Mouse (Mus musculus) gastrocnemius, postnatal 36 days (tissue): Measurements from ENCODE around the gene Serpine3. TPM values are rescaled to one million over a fixed set of nuclear protein-coding genes. Genes with fewer than 3 reads are reported as not detected.
"Not testable (repeated sequence)": the region's sequence is repeated elsewhere in the genome, so short reads cannot be mapped to it uniquely, and the experiment has no call there.

Source experiments
- DNase-seq, 2 experiments: peaks; one replicate each; pipeline ENCODE4 v3.0.0; 2022
- intact Hi-C: fragments of 180-260 bp; cut with DNase I; formaldehyde crosslinking; loops from one replicate; pipeline ENCODE4 v1.15.1; 2025
- long read RNA-seq, 2 experiments: library from polyadenylated mRNA; stranded (forward); transcript quantifications; one replicate each; pipeline ENCODE4 v2.0.0; 2021
- total RNA-seq, 2 experiments: library from RNA; stranded (reverse); gene quantifications; 2 replicates each; pipeline ENCODE4 v1.2.3; 2021

Gene Serpine3
- total RNA-seq, result not detected
- long read RNA-seq, experiment 1, partial matches to known transcripts, result 0 of 1 reads
- long read RNA-seq, experiment 1, other reads (novel, unspliced or antisense), result 1 of 1 reads
- long read RNA-seq, experiment 2, result 0 reads

DNA sequence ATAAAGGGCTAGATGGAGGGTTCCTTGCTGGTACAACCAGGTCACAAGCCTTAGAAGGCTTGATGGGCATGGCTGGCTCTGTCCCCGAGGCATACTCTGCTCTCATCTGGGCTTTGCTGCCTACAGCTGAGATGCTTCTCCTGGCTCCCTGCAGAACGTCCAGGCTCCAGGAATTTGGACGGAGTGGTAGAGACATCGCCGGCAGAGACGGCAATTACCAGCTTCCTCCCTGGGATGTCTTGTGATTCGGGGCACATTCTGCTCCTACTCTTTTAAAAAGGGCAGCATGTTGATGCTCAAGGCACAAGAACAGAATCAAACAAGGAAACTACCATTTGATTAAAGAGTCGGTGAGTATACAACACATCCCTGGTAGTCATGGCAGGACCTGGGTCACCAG lies at the start of gene Serpine3:
TSS of gene Serpine3 (plus strand) at position 301 of the 400 bp plus-strand sequence.
- DNase-seq, result no peak
- intact Hi-C loops, result no loop called here

DNA sequence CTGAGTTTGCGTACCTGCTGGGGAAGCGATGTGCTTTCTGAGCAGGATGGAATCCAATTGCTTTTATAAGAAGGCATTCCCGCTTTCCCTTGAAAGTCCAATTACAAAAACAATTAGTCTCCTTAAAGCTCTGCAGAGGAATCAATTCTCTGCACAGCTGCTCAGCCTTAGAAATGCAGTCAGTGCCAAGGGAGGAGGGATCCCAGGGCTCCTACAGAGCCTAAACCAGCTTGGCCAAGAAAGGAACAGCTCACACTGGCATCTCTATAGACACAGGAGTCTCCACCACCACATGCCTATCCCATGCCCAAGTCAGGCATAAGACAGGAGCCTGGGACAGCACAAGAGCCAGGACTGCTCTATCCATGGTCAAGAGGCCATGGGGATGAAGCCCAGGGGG lies 41.1 kb upstream of the Serpine3 start:
- no peak for DNase-seq
- intact Hi-C loops, result no loop called here

DNA sequence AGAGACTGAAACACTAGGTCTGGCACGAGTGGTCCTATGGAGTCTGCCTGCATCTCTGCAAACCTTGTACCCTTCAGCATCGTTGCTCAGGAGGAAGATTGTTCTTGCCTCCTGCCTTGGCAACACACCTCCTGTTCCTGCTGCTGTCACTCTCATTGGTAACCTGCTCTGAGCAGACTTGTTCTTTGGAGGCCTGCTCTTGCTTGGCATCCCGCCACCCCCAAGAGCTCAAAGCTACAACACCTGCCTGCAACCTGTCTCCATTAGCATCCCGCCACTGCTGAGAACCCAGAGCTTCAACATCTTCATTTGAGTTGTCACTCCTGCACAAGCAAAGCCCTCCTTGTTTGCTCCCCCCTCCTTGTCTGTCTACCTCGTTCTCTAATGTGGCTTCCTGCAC lies 35.5 kb upstream of the Serpine3 start:
- intact Hi-C loops, result no loop called here

DNA sequence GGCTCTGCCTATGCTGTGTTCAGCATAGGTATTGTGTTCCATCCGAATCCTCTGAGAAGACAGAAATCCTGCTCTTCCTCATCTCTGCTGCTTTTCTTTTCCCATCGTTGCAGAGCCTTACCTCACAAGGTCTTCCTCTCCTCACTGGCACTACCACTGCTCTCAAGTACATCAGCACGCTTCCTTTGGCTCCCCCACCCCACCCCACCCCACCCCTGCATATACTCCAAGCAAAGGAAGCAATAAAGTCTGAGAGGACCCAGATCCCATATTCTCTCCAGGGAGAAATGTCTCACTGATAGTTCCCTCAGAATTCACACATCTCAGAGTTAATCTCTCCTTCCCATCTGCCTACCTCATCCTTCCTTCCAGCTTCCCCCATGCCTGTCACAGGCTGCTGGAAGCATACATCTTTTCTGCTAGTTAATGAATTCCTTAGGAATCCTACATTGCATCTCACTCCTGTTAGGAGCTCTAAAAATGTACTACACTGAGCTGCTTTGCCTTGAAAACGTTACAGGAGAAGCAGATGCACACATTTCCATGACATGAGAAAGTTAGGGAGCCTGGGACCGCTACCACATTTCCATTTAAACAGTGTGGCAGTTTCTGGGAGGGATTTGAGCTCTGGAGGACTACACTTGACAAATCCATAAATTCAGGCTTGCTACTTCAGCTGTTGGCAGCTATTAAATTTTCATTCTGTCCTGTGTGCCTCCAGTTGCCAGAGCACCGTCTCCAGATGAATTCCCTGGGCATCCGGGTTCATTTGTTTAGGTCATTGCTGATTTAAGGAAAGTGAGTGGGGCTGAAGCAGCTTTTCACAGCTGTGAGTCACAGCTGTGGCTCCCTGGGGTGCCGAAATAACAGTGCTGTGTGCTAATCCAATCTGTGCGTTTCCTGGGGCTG lies 25.8 kb upstream of the Serpine3 start:
- intact Hi-C loops, result no loop called here
- DNase-seq, result no peak

More for the DNA sequence above, 35.5 kb upstream of the Serpine3 start:
- no peak for DNase-seq

DNA sequence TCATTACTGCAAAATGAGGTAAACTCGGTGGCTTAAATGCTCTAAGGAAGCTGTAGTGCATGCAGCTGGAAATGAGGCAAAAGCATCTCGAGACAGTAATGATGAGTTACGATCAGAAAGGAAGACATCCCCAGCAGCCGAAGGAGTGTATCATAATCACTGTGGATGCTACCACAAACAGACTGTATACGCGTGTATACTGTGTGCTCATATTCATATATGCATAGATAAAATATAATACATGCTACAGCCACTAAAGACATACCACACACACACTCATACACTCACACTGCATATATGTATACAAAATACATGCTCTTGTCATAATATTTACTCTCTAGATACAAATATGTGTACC lies 25.1 kb upstream of the Serpine3 start:
- DNase-seq, result no peak

DNA sequence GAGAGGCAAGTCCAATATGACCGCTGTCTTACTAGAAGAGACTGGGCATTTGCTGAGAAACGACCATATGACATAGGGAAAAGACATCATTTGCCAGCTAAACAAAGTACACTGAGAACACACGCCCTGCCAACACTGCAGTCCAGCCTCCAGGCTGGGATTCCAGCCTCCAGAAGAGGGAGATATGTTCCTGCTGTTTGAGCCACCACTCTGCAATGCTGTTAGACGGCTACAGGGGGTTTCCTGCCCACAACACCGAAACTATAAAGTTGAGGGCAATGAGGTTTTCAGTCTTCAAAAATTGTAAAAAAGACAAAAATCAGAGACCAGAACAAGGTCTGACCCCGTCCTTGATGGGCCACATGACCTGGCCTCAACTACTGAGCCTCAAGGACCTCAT lies 24.4 kb upstream of the Serpine3 start:
- intact Hi-C loops, result no loop called here
- DNase-seq, result no peak

More for the DNA sequence above, 25.1 kb upstream of the Serpine3 start:
- intact Hi-C loops, result no loop called here

DNA sequence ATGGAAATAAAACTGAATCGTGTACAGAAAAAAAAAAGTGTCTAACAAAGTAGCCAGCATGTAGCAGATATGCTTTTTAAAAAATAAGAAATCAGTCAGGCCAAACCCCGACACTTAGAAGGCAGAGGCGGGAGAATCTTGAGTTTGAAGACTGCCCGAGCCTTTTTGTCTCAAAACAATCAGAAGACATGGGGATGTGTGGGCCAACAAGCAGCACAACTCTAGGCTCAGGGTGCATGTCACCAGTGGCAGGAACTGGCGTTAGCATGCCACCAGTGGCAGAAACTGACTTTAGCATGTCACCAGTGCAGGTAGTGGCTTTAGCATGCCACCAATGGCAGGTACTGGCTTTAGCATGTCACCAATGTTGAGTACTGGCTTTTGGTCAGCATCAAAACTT lies 23.9 kb upstream of the Serpine3 start:
- DNase-seq, result no peak
- intact Hi-C loops, result no loop called here

DNA sequence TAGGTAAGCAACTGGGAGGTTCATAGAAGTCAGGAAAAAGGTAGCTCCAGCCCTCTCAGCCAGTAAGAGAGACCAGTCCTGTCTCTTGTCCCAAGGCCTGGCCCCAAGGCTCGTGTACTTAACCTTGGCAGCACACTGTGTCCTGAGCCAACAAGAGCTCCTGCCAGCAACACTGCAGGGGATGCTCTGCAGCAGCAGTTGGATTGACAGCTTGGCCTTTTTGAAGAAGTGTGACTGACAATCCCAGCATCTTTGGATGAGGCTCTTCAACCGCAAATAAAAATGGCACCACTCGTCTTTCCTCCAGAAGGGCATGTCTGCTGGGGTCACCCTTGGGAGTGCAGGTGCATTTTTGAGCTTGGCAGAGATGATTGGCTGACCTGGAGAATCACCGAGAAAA lies 23.1 kb upstream of the Serpine3 start:
- intact Hi-C loops, result no loop called here
- DNase-seq, result no peak

DNA sequence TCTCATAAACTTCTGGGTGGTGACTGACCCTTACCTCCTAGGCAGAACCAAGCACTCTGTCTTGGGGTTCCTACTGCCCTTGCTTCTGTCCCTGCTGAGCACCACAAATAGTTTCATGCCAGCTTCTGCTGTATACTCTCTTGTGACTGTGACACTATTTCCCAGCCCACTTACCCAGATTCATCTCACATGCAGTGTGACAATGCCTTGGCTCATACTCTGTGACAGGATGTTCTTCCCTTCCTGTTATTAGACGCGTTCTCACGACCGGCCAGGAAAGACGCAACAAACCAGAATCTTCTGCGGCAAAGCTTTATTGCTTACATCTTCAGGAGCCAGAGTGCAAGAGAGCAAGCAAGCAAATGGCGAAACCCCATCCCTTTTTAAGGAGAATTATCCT lies 21.1 kb upstream of the Serpine3 start:
- DNase-seq, intact Hi-C loops: not testable (repeated sequence)

DNA sequence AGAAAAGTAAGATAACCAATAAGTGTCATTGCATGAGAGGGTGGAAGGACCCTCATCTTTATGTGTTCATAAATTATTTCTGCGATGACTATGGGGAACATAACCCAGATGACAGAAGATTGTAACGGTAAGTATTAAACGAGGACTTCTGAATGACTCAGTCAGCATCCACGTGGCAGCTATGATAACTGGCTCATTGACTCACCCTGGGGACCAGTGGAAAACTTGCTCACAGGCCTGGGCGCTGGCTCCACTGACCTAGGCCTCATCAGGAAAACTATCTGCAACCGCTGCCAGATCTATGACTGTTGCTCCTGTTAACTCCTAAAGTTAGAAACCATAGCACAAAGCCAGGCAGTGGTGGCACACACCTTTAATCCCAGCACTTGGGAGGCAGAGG lies 15.1 kb upstream of the Serpine3 start:
- intact Hi-C loops, result no loop called here

DNA sequence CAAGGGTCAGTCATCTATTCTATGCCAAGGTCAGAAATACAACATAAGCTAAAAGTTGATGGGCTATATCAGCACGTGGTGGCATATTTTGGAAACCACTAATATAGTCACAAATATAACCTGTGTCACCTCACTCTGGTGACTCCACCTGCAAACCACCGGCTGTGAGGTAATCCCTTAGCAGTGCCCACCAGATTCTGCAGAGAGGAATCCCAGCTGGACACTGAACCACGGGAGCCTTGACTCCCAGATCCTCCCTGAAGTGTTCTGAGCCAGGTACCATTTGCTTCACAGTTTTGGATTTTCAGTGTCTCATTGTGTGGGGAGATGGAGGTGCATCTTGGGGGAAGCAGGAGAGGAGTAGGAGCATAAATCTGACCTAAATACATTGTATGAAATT lies 13.1 kb upstream of the Serpine3 start:
- intact Hi-C loops, result no loop called here
- DNase-seq, result peak in 1 of 2 experiments; percentile 5

More for the DNA sequence above, 15.1 kb upstream of the Serpine3 start:
- DNase-seq, result no peak

DNA sequence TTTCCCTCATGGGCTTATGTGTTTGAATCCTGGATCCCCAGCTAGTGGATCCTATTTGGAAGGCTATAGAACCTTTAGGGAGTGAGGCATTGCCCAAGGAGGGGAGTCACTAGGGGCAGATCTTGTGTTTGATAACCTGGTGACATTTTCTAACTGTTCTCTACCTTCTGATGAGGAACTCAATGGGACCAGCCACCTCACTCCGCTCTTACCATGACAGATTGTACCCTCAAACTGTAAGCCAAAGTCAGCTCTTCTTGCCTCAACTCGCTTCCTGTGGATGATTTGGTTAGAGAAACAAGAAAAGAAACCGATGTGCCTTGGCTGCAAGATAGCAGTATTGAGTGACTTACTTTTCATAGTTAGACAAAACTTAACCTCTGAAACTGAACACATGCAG lies 11.7 kb upstream of the Serpine3 start:
- no peak for DNase-seq
- intact Hi-C loops, result no loop called here

DNA sequence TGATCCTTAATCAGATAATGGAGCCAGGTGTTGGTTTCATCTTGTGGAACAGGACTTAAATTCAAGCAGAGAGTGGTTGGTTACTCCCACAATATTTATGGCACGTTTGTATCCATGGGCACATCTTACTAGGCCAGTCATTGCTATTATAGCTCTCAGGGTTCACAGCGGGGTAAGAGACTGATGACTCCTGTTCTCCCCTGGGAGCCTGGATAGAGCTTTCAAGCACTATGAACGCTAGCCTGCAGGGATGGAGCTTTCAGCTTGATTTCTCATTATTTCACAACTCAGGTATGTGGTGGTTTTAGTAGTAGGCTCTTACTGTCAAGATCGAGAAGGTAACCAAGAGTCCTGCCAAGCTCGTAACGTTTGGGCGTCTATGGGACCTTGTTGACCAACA lies 7.5 kb upstream of the Serpine3 start:
- intact Hi-C loops, result no loop called here
- no peak for DNase-seq

DNA sequence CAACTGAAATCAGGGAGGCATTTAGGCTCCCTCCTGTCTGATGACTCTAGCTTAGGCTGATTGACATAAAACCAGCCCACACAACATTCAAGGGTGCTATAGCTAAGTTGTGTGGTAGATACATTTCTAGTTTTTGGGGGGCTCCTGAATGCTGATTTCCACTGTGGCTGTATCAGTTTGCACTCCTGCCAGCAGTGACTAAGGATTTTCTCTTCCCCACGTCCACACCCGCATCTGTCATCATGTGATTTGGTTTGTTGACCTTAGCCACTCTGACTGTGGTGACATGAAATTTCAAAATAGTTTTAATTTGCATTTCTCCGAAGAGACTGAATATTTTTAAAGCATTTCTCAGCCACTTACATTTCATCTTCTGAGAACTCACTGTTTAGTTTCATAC lies 6.0 kb upstream of the Serpine3 start:
- intact Hi-C loops, result no loop called here
- DNase-seq, result no peak

DNA sequence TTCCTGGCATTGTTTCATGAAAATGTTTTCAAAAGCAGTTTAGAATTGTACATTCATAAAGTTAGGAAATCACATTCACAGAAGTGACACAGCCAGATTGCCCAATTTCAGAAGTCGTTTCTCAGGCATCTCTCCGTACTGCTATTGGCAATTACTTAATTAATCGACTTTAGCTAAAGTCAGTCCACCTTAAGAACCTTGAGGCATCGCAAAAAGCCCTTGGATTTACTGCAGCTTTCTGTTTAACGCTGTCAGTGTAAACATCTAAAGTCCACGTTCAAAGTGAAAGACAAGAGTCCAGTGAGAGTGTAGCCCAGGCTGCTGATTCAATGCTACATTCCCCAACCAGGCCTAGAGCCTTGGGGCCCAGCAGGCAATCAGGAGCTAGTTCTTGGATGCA lies 1.1 kb upstream of the Serpine3 start:
- intact Hi-C loops, result no loop called here
- no peak for DNase-seq

DNA sequence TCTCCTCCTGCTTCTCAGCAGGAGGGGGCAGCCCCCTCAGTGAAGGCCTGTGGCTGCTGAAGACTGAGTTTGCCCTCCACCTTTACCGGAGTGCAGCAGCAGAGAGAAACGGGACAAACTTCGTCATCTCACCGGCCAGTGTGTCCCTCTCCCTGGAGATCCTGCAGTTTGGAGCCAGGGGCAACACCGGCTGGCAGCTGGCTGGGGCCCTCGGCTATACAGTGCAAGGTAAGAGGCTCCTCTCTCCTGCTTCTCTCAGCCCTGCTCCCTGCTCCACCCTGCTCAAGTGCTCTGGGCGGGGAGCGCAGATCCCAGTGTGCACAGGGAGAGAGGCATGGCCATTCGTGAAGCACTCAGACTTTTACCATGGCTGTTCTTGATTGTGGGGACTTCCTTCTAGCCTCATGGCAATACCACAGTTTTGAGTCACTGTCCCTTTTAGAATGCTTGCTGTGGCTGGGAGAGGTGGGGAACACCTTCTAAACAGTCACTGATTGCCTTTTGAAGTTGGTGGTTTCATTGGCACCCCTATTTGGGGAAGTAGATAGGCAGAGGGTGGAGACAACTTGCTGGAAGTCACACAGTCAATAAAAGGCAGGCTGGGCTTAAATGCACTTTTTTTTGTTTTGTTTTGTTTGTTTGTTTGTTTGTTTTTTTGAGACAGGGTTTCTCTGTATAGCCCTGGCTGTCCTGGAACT lies 1.7 kb downstream of the Serpine3 start:
- no peak for DNase-seq
- intact Hi-C loops, result no loop called here

DNA sequence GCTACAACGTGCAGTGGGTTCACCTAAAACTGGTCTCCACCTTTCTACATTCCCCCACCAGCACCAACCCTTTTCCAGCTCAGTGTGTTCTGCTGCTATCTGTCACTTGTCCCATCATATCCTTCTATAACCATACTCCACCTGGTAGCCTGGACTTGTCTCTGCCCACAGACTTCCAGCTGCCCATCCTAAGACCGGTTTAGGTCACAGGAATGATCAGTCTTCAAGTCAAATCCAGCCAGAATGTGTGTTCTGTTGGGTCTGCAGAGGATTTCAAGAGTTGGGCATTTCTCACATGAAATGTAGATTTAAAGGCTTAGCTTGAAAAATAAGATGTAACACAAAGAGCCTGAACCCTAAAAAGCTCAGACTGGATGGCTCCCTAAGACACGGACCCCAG lies 10.2 kb downstream of the Serpine3 start:
- DNase-seq, result no peak
- intact Hi-C loops, result no loop called here

DNA sequence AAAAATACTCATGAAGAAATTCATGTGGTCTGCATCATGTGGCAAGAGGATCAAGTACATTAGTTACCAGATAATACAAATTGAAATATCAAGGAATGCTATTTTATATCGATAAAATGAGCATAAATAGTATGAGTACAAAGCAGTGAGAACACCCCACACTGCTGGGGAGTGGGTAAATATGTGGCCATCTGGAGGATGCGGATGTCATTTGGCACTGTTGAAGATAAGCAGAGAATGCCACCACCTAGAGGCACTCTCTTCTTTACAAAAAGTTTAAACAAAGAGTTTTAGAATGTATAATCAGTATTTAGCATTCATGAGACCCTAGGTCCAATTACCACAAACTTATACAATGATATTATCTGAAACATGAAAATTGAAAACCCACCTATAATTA lies 54.7 kb downstream of the Serpine3 start:
- DNase-seq, result no peak
- intact Hi-C loops, result no loop called here

DNA sequence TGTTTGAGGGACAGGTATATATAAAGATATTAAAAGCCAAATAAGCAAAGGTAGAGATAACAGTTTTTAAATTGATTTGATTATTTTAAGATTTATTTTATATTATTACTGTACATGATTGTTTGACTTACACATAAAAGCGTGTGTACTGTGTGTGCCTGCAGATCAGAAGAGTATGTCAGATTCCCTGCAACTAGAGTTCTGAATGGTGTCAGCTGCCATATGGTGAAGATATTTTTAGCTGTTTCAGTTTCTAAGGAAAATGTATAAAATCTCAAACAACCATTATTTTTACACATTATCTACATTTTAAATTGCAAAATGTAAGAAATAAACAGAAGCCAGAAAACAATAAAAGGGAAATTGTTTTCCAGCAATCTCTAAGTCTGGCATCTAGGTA lies 58.2 kb downstream of the Serpine3 start:
- intact Hi-C loops, result no loop called here

DNA sequence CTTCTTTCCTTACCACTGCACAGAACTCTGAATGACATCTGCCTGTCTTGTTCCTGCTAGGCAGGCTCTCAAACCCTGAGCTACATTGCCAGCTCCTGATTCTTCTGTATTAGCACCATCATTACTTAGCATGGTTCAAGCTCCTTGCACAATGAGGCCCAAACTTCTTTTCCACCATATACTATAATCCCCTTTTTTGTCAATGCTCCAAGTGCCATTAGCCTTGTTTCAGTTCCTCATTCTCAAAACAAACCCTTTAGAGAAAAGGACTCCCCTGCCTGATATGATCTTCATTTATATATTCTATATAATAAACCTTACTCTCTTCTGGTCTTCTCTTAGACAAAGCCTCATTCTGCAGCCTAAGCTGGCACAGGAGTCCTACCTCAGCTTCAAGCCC lies 61.1 kb downstream of the Serpine3 start:
- no peak for DNase-seq
- intact Hi-C loops, result no loop called here

More for the DNA sequence above, 58.2 kb downstream of the Serpine3 start:
- no peak for DNase-seq

DNA sequence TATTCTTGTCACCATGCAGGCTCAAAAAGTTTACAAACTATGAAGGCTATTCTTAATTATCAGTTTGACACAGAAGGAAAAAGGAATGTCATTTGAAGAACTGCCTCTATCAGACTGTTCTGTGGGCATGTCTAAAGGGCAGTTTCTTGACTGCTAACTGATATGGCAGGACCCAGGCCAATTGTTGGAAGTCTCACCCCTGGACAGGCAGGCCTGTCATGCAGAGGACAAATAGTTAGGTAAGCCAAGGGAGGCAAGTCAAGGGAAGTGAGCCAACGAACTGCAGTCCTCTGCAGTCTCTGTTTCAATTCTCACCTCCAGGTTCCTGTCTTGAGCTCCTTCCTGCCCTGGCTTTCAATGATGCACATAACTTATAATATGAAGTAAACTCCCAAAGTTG lies 68.4 kb downstream of the Serpine3 start:
- intact Hi-C loops, result no loop called here
- DNase-seq, result no peak

DNA sequence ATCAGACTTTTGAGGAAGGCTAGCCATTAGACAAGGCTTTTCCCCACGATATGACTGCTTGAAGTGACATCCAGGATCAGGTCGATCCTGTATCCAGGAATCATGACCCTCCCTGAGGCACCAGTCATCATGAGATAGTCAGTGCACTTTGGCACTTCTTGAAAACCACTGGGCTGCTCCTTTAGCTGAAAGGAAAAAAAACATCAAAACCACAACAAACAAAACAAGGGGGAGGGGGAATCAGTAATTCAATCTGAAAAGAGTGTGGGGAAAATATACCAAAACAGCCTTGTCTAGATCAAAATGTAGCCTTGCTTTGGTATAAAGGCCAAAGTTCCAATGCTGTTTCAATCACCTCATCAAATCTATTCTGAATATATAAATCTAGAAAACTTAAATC lies 70.2 kb downstream of the Serpine3 start:
- no peak for DNase-seq
- intact Hi-C loops, result no loop called here
